Mouse (Mus musculus) ES-Bruce4 (cell line): ENCODE data around the gene H2-Q1. TPM values are rescaled to one million over a fixed set of nuclear protein-coding genes. Genes with fewer than 3 reads are reported as not detected.

Source experiments
- H3K27ac ChIP-seq: 2 replicates; pipeline ENCODE4 v1.5.1; 2012; ENCODE audit warnings: low read length, inconsistent platforms; ENCODE audit not compliant: insufficient read depth
- H3K27me3 ChIP-seq: 2 replicates; pipeline ENCODE4 v1.6.1; 2012; ENCODE audit warnings: mild to moderate bottlenecking, low read length, inconsistent platforms; ENCODE audit not compliant: control insufficient read depth, poor library complexity, insufficient read depth, severe bottlenecking
- H3K36me3 ChIP-seq: 2 replicates; pipeline ENCODE4 v1.6.1; 2012; ENCODE audit warnings: inconsistent platforms, mild to moderate bottlenecking, low read length, moderate library complexity; ENCODE audit not compliant: control insufficient read depth, poor library complexity, insufficient read depth, severe bottlenecking
- H3K4me1 ChIP-seq: one replicate; pipeline ENCODE4 v1.8.1; 2011; ENCODE audit warnings: low read length; ENCODE audit not compliant: control insufficient read depth, insufficient read depth
- H3K4me3 ChIP-seq: 2 replicates; pipeline ENCODE4 v1.5.1; 2011; ENCODE audit warnings: low read depth, mild to moderate bottlenecking, low read length
- H3K9ac ChIP-seq: 2 replicates; pipeline ENCODE4 v1.6.1; 2012; ENCODE audit warnings: low read depth, mild to moderate bottlenecking, inconsistent platforms; ENCODE audit not compliant: poor library complexity, severe bottlenecking
- H3K9me3 ChIP-seq: replicated peaks from 2 replicates; pipeline ENCODE4 v1.6.1; 2012; ENCODE audit warnings: mild to moderate bottlenecking, low read length, inconsistent platforms; ENCODE audit not compliant: control insufficient read depth, poor library complexity, insufficient read depth, severe bottlenecking
- CTCF ChIP-seq: IDR thresholded peaks from one replicate; pipeline ENCODE4 v1.8.1; 2011; ENCODE audit warnings: low read depth, low read length
- EP300 ChIP-seq: IDR thresholded peaks from 2 replicates; pipeline ENCODE4 v1.6.1; 2011; ENCODE audit warnings: low read depth, low read length; ENCODE audit not compliant: insufficient read depth
- POLR2A ChIP-seq: IDR thresholded peaks from one replicate; pipeline ENCODE4 v1.8.1; 2011; ENCODE audit warnings: low read length; ENCODE audit not compliant: insufficient read depth
- polyA plus RNA-seq: library from polyadenylated mRNA; stranded (reverse); fragments of >200 nt; gene quantifications from 2 replicates; pipeline ENCODE4 v1.2.4, GENCODE M21; 2011; ENCODE audit warnings: low read depth; ENCODE audit not compliant: missing spikeins, insufficient read depth, insufficient read length

H2-Q1 gene
- polyA plus RNA-seq: not detected in 2 replicates

GRCm38 (mm10) chr17:35320327-35321081, at the start of gene H2-Q1:
Gene H2-Q1 (plus strand): TSS chr17:35320405.
- H3K9ac ChIP-seq: peak within 1 kb of the TSS; percentile 53; the same call in 1 of the 2 replicates
- peaks cover 5% of the 10 kb centered on the region; the same call in 1 of the 2 replicates for H3K27me3 ChIP-seq
- H3K4me3 ChIP-seq: peak within 1 kb of the TSS; percentile 54
- TF ChIP-seq EP300 (no peak), POLR2A (no peak), CTCF (no peak)
- H3K4me1 ChIP-seq: no peaks in the 10 kb centered on the region
- H3K36me3 ChIP-seq: no peaks in the 10 kb centered on the region
- no peaks in the 10 kb centered on the region for H3K9me3 ChIP-seq
- no peak within 1 kb of the TSS for H3K27ac ChIP-seq

- Histone ChIP-seq H3K27me3 (no peaks in the 10 kb centered on the region), H3K9ac (no peak overlapping the region), H3K9me3 (no peaks in the 10 kb centered on the region), H3K4me3 (no peak overlapping the region), H3K27ac (no peak overlapping the region), H3K36me3 (no peaks in the 10 kb centered on the region), H3K4me1 (peaks cover 1% of the 10 kb centered on the region)
- TF ChIP-seq CTCF: no peak
- TF ChIP-seq POLR2A: no peak
- no peak for TF ChIP-seq EP300
These were observed 48.0 kb upstream of the H2-Q1 start for GRCm38 (mm10) chr17:35272249-35272648.

- TF ChIP-seq EP300 (no peak), CTCF (peak; percentile 93), POLR2A (no peak)
- H3K4me1 ChIP-seq: peaks cover 1% of the 10 kb centered on the region
- H3K27ac ChIP-seq: no peak overlapping the region
- H3K9me3 ChIP-seq: no peaks in the 10 kb centered on the region
- H3K4me3 ChIP-seq: no peak overlapping the region
- H3K27me3 ChIP-seq: no peaks in the 10 kb centered on the region
- no peaks in the 10 kb centered on the region for H3K36me3 ChIP-seq
- no peak overlapping the region for H3K9ac ChIP-seq
These were observed 45.4 kb upstream of the H2-Q1 start for GRCm38 (mm10) chr17:35274770-35275169.

GRCm38 (mm10) chr17:35276304-35276864, 43.8 kb upstream of the H2-Q1 start:
- H3K27me3 ChIP-seq: no peaks in the 10 kb centered on the region
- no peak overlapping the region for H3K9ac ChIP-seq
- peaks cover 1% of the 10 kb centered on the region for H3K4me1 ChIP-seq
- no peaks in the 10 kb centered on the region for H3K9me3 ChIP-seq
- no peak overlapping the region for H3K27ac ChIP-seq
- peak; percentile 19; the same call in 1 of the 2 replicates for TF ChIP-seq EP300
- no peak for TF ChIP-seq POLR2A
- TF ChIP-seq CTCF: no peak
- no peaks in the 10 kb centered on the region for H3K36me3 ChIP-seq
- H3K4me3 ChIP-seq: no peak overlapping the region

GRCm38 (mm10) chr17:35278049-35278448, 42.2 kb upstream of the H2-Q1 start:
- Histone ChIP-seq H3K36me3 (no peaks in the 10 kb centered on the region), H3K4me1 (peaks cover 1% of the 10 kb centered on the region), H3K4me3 (no peak overlapping the region), H3K9ac (no peak overlapping the region), H3K9me3 (peaks cover 5% of the 10 kb centered on the region), H3K27me3 (no peaks in the 10 kb centered on the region), H3K27ac (no peak overlapping the region)
- no peak for TF ChIP-seq EP300
- no peak for TF ChIP-seq CTCF
- no peak for TF ChIP-seq POLR2A
